Mouse (Mus musculus) heart, embryonic 13.5 days (tissue): Measurements from ENCODE around the gene Llgl2. TPM values are rescaled to one million over a fixed set of nuclear protein-coding genes. Genes with fewer than 3 reads are reported as not detected.

Experiments used
- ATAC-seq: fragments of 200-750 bp; cut with Nextera tagmentation; 2 replicates; pipeline ENCODE4 v1.8.0; 2017; ENCODE audit warnings: moderate TSS enrichment; ENCODE audit not compliant: insufficient number of reproducible peaks, low FRiP score, low TSS enrichment; ENCODE audit errors: extremely low read depth
- H3K27ac ChIP-seq: fragments of 300-500 bp; sonication (generic); replicated peaks from 2 replicates; pipeline ENCODE4 v1.5.1; 2015; ENCODE audit warnings: moderate library complexity, mild to moderate bottlenecking, inconsistent platforms
- H3K27me3 ChIP-seq: fragments of 300-500 bp; sonication (generic); replicated peaks from 2 replicates; pipeline ENCODE4 v1.6.1; 2015; ENCODE audit warnings: mild to moderate bottlenecking, inconsistent platforms
- H3K36me3 ChIP-seq: fragments of 300-500 bp; sonication (generic); 2 replicates; pipeline ENCODE4 v1.6.1; 2015; ENCODE audit warnings: mild to moderate bottlenecking, inconsistent platforms
- H3K4me1 ChIP-seq: fragments of 300-500 bp; sonication (generic); 2 replicates; pipeline ENCODE4 v1.6.1; 2015; ENCODE audit warnings: inconsistent platforms
- H3K4me2 ChIP-seq: fragments of 300-500 bp; sonication (generic); 2 replicates; pipeline ENCODE4 v1.6.1; 2015; ENCODE audit warnings: inconsistent platforms, mild to moderate bottlenecking, moderate library complexity
- H3K4me3 ChIP-seq: fragments of 300-500 bp; sonication (generic); 2 replicates; pipeline ENCODE4 v1.5.1; 2015; ENCODE audit warnings: moderate library complexity, mild to moderate bottlenecking, inconsistent platforms
- H3K9ac ChIP-seq: fragments of 300-500 bp; sonication (generic); 2 replicates; pipeline ENCODE4 v1.6.1; 2015; ENCODE audit warnings: inconsistent platforms, mild to moderate bottlenecking, moderate library complexity
- H3K9me3 ChIP-seq: fragments of 300-500 bp; sonication (generic); 2 replicates; pipeline ENCODE4 v1.6.1; 2016; ENCODE audit warnings: inconsistent platforms
- WGBS: fragments of 180-500 bp; shearing (Covaris S2); methylation state at CpG from one replicate; pipeline ENCODE4 v1.1.7; 2015; ENCODE audit warnings: mixed read lengths; 5-methylcytosine and 5-hydroxymethylcytosine counted together
- polyA plus RNA-seq: library from polyadenylated mRNA; unstranded; fragments of >200 nt; fragmentation: Nextera tagmentation; extraction: Ambion mirVana; gene quantifications from 2 replicates; pipeline ENCODE4 v1.2.1, GENCODE M21; 2015

The Llgl2 gene
- polyA plus RNA-seq, 1 experiment from 2014 or later: 18.9 TPM

DNA sequence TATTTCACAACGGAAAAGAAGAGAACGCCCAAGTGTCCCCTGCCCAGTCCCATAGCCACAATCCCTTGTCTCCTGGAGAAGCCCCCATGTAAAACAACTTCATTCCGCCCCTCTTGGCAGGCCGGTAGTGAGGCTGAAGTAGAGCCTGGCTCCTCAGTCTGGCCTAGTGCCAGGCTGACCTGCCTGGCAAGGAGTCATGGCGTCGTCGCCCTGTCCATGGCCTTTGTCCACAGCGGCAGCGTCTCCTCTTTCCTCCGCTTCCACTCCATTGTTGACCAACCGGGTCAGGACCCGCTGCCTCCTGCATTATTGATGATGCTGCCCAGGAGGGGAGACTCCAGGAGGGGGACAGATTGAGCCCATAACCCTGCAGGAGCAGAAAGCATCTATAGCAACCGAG is 34.1 kb downstream of the Llgl2 start:
- Histone ChIP-seq H3K4me3 (no peak overlapping the region), H3K9me3 (no peaks in the 10 kb centered on the region), H3K27me3 (peaks cover 59% of the 10 kb centered on the region), H3K36me3 (peaks cover 32% of the 10 kb centered on the region), H3K9ac (0 out of 2 replicates have a peak overlapping the region, but pooled peaks have one; percentile 76), H3K27ac (no peak overlapping the region), H3K4me2 (peak overlapping the region; percentile 78), H3K4me1 (peaks cover 23% of the 10 kb centered on the region)
- no peak for ATAC-seq
- 56% methylated on average over 13 of the region's 13 CpGs for WGBS

DNA sequence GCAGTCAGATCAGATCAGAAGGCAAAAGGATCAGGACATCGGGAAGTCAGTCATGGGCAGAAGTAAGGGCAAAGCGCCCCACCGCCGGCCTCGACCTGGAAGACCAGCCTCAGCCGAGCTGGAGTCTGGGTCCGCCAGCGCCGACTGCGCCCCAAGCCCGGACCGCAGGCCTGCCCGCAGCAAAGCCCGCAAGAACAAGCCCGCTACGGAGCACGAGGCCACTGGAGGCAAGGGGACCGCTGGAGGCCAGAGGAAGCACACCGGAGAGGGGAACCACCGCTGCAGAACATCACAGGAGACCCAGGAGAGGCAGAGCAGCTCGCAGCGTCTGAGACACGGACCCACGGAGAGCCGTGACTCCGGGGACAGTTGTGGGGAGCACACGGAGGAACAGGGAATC is 34.5 kb downstream of the Llgl2 start, which contains the start of gene Myo15b:
TSS of gene Myo15b (plus strand) at position 53 of the 400 bp plus-strand sequence.
- H3K27me3 ChIP-seq: peaks cover 63% of the 10 kb centered on the region
- H3K9me3 ChIP-seq: no peaks in the 10 kb centered on the region
- ATAC-seq: no peak
- H3K9ac ChIP-seq: peak within 1 kb of the TSS; percentile 76
- 13% methylated on average over 27 of the region's 27 CpGs for WGBS
- H3K4me3 ChIP-seq: peak within 1 kb of the TSS; percentile 56
- no peak within 1 kb of the TSS for H3K27ac ChIP-seq
- peak within 1 kb of the TSS; percentile 78 for H3K4me2 ChIP-seq
- peaks cover 28% of the 10 kb centered on the region for H3K36me3 ChIP-seq
- H3K4me1 ChIP-seq: peaks cover 23% of the 10 kb centered on the region

DNA sequence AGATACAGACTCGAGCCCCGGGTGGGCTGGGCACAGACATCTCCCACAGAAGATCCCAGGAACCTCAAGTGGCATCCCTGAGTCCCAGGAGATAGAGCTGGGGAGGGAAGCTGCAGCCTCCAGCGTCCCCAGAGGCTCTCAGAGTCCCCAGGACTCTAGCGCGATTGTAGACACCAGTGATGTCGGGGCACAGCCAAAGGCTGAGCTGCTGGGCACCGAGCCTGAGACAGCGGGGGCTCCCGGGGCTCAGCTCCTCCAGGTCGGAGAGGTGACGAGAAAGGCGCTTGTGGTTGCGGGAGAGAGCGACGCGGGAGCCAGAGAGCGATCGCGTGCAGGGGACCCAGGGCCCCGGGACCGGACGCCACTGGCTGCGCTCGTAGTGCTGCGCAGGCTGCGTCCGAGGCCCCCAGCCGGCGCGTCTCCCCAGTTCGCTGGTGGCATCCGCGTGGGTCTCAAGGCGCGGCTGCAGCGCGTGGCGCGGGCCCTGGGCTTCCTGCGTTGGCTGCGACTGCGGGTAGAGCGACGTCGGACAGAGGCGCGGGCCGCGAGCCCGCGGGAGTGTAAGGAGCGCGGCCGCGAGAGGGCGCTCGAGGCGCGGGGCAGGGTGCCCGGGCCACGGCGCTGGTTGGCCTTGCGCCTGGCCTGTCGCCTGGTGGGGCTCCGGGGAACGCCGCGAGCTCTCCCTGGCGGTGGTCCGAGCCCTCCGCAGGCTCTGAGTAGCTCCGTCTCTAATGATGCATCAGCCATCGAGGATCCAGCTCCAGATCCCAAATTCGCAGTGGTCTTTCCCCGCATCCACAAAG is 35.5 kb downstream of the Llgl2 start:
- WGBS: 1% methylated on average over 70 of the region's 75 CpGs
- H3K27me3 ChIP-seq: peaks cover 64% of the 10 kb centered on the region

GRCm38 (mm10) chr11:115863895-115864294 is 40.0 kb downstream of the Llgl2 start:
- H3K4me2 ChIP-seq: no peak overlapping the region
- H3K27me3 ChIP-seq: peaks cover 47% of the 10 kb centered on the region
- no peaks in the 10 kb centered on the region for H3K9me3 ChIP-seq
- 80% methylated on average over 8 of the region's 8 CpGs for WGBS
- H3K4me3 ChIP-seq: no peak overlapping the region
- no peak for ATAC-seq
- H3K27ac ChIP-seq: no peak overlapping the region
- no peak overlapping the region for H3K9ac ChIP-seq
- H3K4me1 ChIP-seq: peaks cover 9% of the 10 kb centered on the region
- no peaks in the 10 kb centered on the region for H3K36me3 ChIP-seq

More for the DNA sequence above, 35.5 kb downstream of the Llgl2 start:
- H3K4me1 ChIP-seq: peaks cover 23% of the 10 kb centered on the region
- H3K36me3 ChIP-seq: peaks cover 18% of the 10 kb centered on the region
- H3K27ac ChIP-seq: no peak overlapping the region
- ATAC-seq: peak; percentile 71
- no peaks in the 10 kb centered on the region for H3K9me3 ChIP-seq
- H3K4me2 ChIP-seq: peak overlapping the region; percentile 78
- peak overlapping the region; percentile 56 for H3K4me3 ChIP-seq
- peak overlapping the region; percentile 76 for H3K9ac ChIP-seq

GRCm38 (mm10) chr11:115869393-115869792 is 45.5 kb downstream of the Llgl2 start:
- WGBS: 65% methylated on average over 8 of the region's 8 CpGs
- no peak for ATAC-seq

GRCm38 (mm10) chr11:115872437-115872836 is 48.6 kb downstream of the Llgl2 start:
- ATAC-seq: no peak
- Histone ChIP-seq H3K36me3 (no peaks in the 10 kb centered on the region), H3K9ac (peak overlapping the region; percentile 30; the same call in 1 of the 2 replicates), H3K4me2 (no peak overlapping the region), H3K27me3 (no peaks in the 10 kb centered on the region; the same call in 1 of the 2 replicates), H3K4me3 (no peak overlapping the region), H3K4me1 (peaks cover 21% of the 10 kb centered on the region), H3K27ac (no peak overlapping the region), H3K9me3 (no peaks in the 10 kb centered on the region)
- WGBS: 49% methylated on average over 4 of the region's 4 CpGs

More at GRCm38 (mm10) chr11:115869393-115869792, 45.5 kb downstream of the Llgl2 start:
- Histone ChIP-seq H3K9me3 (no peaks in the 10 kb centered on the region), H3K4me1 (peaks cover 15% of the 10 kb centered on the region), H3K36me3 (no peaks in the 10 kb centered on the region), H3K27me3 (peaks cover 3% of the 10 kb centered on the region; the same call in 1 of the 2 replicates), H3K9ac (no peak overlapping the region), H3K4me3 (no peak overlapping the region), H3K27ac (no peak overlapping the region), H3K4me2 (no peak overlapping the region)

- ATAC-seq: no peak
- Histone ChIP-seq H3K4me2 (no peak overlapping the region), H3K9ac (no peak overlapping the region), H3K4me1 (peaks cover 17% of the 10 kb centered on the region), H3K27me3 (no peaks in the 10 kb centered on the region; the same call in 1 of the 2 replicates), H3K36me3 (no peaks in the 10 kb centered on the region), H3K9me3 (no peaks in the 10 kb centered on the region), H3K27ac (no peak overlapping the region), H3K4me3 (no peak overlapping the region)
- WGBS: 66% methylated on average over 3 of the region's 3 CpGs
These were observed 52.1 kb downstream of the Llgl2 start for GRCm38 (mm10) chr11:115875935-115876334.

DNA sequence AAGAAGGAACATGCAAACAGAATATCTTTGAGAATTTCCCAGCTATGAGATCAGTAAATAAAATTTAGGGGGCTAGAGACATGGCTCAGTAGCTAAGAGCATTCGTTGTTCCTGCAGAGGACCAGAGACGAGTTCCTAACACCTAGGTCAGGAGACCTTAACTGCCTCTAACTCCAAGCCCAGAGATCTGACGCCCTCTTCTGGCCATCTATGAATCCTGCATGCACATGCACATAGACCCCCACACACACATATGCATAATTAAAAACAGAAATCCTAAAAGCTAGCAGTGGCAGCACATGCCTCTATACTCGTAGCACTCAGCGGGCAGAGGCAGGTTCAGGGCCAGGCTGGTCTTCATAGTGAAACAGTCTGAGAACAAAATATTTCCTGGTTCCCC is 52.6 kb downstream of the Llgl2 start:
- Histone ChIP-seq H3K4me3 (no peak overlapping the region), H3K4me1 (peaks cover 17% of the 10 kb centered on the region), H3K9ac (no peak overlapping the region), H3K27ac (no peak overlapping the region), H3K36me3 (no peaks in the 10 kb centered on the region), H3K4me2 (no peak overlapping the region), H3K27me3 (no peaks in the 10 kb centered on the region; the same call in 1 of the 2 replicates), H3K9me3 (no peaks in the 10 kb centered on the region)
- no peak for ATAC-seq
- WGBS: 71% methylated on average over 5 of the region's 5 CpGs

GRCm38 (mm10) chr11:115877174-115877755 is 53.4 kb downstream of the Llgl2 start:
- no peak for ATAC-seq
- Histone ChIP-seq H3K4me3 (no peak overlapping the region), H3K36me3 (no peaks in the 10 kb centered on the region), H3K27me3 (peaks cover 3% of the 10 kb centered on the region), H3K9me3 (no peaks in the 10 kb centered on the region), H3K9ac (no peak overlapping the region), H3K4me1 (peaks cover 11% of the 10 kb centered on the region), H3K27ac (no peak overlapping the region), H3K4me2 (no peak overlapping the region)
- WGBS: 51% methylated on average over 6 of the region's 6 CpGs

GRCm38 (mm10) chr11:115878071-115878470 is 54.2 kb downstream of the Llgl2 start:
- H3K27ac ChIP-seq: no peak overlapping the region
- no peak for ATAC-seq
- H3K9ac ChIP-seq: no peak overlapping the region
- peaks cover 5% of the 10 kb centered on the region; the same call in 1 of the 2 replicates for H3K4me1 ChIP-seq
- no peaks in the 10 kb centered on the region for H3K9me3 ChIP-seq
- no peaks in the 10 kb centered on the region for H3K36me3 ChIP-seq
- WGBS: 77% methylated on average over 8 of the region's 8 CpGs
- peaks cover 11% of the 10 kb centered on the region for H3K27me3 ChIP-seq
- H3K4me3 ChIP-seq: no peak overlapping the region
- no peak overlapping the region for H3K4me2 ChIP-seq

- ATAC-seq: no peak
- WGBS: 30% methylated on average over 5 of the region's 5 CpGs
These were observed 57.2 kb downstream of the Llgl2 start for GRCm38 (mm10) chr11:115881002-115881401.

More at GRCm38 (mm10) chr11:115881002-115881401, 57.2 kb downstream of the Llgl2 start:
- Histone ChIP-seq H3K36me3 (no peaks in the 10 kb centered on the region), H3K4me3 (no peak overlapping the region), H3K27me3 (peaks cover 26% of the 10 kb centered on the region), H3K9ac (no peak overlapping the region), H3K4me2 (no peak overlapping the region), H3K4me1 (peaks cover 5% of the 10 kb centered on the region; the same call in 1 of the 2 replicates), H3K27ac (no peak overlapping the region), H3K9me3 (no peaks in the 10 kb centered on the region)
